Mouse (Mus musculus) G1E (cell line): ENCODE measurements around the gene Map3k15. TPM values are rescaled to one million over a fixed set of nuclear protein-coding genes. Genes with fewer than 3 reads are reported as not detected.

Source experiments
- ATAC-seq: 2 replicates; pipeline ENCODE4 v1.8.0; 2016; ENCODE audit warnings: mild to moderate bottlenecking; ENCODE audit not compliant: insufficient number of reproducible peaks, poor library complexity, low FRiP score, severe bottlenecking; ENCODE audit errors: extremely low read depth
- DNase-seq: peaks from one replicate; pipeline ENCODE4 v3.0.0; 2012; ENCODE audit warnings: low spot score
- H3K27me3 ChIP-seq: 2 replicates; pipeline ENCODE4 v1.6.1; 2012; ENCODE audit warnings: mild to moderate bottlenecking, low read length, inconsistent platforms; ENCODE audit not compliant: insufficient read depth
- H3K36me3 ChIP-seq: replicated peaks from 2 replicates; pipeline ENCODE3; 2012; ENCODE audit warnings: mild to moderate bottlenecking, inconsistent platforms
- H3K4me1 ChIP-seq: 2 replicates; pipeline ENCODE4 v1.6.1; 2012; ENCODE audit warnings: low read depth, low read length, inconsistent platforms, mixed read lengths; ENCODE audit not compliant: insufficient read depth
- H3K4me3 ChIP-seq: 2 replicates; pipeline ENCODE4 v1.5.1; 2012; ENCODE audit warnings: low read depth, mild to moderate bottlenecking, inconsistent platforms, low read length, moderate library complexity, mixed read lengths
- H3K9me3 ChIP-seq: replicated peaks from 2 replicates; pipeline ENCODE4 v1.6.1; 2012; ENCODE audit warnings: inconsistent platforms
- CTCF ChIP-seq: IDR thresholded peaks from 2 replicates; pipeline ENCODE4 v1.5.1; 2012; ENCODE audit warnings: low read depth, low read length, inconsistent platforms, mixed read lengths
- GATA1 ChIP-seq: IDR thresholded peaks from 2 replicates; pipeline ENCODE4 v1.6.1; 2012; ENCODE audit warnings: borderline replicate concordance, low read length, inconsistent platforms, mixed read lengths
- GATA2 ChIP-seq: IDR thresholded peaks from 2 replicates; pipeline ENCODE4 v1.6.1; 2012; ENCODE audit warnings: low read depth, low read length, inconsistent platforms, borderline replicate concordance
- POLR2AphosphoS5 ChIP-seq: IDR thresholded peaks from 2 replicates; pipeline ENCODE4 v1.6.1; 2012; ENCODE audit warnings: low read depth, low read length, inconsistent platforms; ENCODE audit not compliant: insufficient replicate concordance
- TAL1 ChIP-seq: conservative IDR thresholded peaks from 2 replicates; pipeline ENCODE4 v1.6.1; 2012; ENCODE audit warnings: low read depth, low read length, inconsistent platforms, mixed read lengths
- polyA plus RNA-seq: library from polyadenylated mRNA; stranded (reverse); fragments of >175 nt; gene quantifications from 2 replicates; pipeline ENCODE4 v1.2.3, GENCODE M21; 2012
- total RNA-seq, 2 experiments: library from RNA; stranded (forward) in 1 of 2; stranded (reverse) in 1 of 2; fragments of 200-1000 nt in 1 of 2; fragments of >200 nt in 1 of 2; fragmentation: Nextera tagmentation in 1 of 2; gene quantifications; 2 replicates each; pipeline ENCODE4 v1.2.3; 2014 to 2017

Map3k15 gene
- total and polyA plus RNA-seq, 3 experiments: 0.33 TPM; not detected in 2

DNA sequence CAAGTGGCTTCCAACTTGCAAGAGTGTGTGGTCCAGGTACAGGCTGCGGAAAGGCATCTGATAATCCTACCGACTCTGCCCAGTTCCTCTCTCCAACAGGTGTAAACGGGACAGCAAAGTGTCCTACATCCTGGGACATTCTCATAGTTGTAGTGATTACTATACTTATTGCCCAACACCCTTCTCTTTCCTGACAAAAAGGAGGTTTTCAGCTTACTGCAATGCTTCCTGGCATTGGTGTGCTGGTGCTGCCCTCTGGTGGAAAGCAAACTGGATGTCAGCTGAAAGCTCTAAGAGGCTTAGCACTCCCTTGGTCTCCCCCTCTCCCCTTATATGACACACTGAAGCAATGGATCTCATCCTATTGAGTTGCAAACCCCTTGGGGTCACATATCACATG lies 128.4 kb downstream of the Map3k15 start:
- peaks cover 40% of the 10 kb centered on the region for H3K36me3 ChIP-seq
- no peaks in the 10 kb centered on the region for H3K27me3 ChIP-seq
- DNase-seq: peak; percentile 24
- H3K9me3 ChIP-seq: no peaks in the 10 kb centered on the region
- H3K4me1 ChIP-seq: peaks cover 32% of the 10 kb centered on the region
- 0 out of 2 replicates have a peak, but pooled peaks have one; percentile 17 for ATAC-seq
- no peak overlapping the region; the same call in 1 of the 2 replicates for H3K4me3 ChIP-seq
- TF ChIP-seq CTCF: peak; percentile 41; the same call in 1 of the 2 replicates
- no peak for TF ChIP-seq TAL1

DNA sequence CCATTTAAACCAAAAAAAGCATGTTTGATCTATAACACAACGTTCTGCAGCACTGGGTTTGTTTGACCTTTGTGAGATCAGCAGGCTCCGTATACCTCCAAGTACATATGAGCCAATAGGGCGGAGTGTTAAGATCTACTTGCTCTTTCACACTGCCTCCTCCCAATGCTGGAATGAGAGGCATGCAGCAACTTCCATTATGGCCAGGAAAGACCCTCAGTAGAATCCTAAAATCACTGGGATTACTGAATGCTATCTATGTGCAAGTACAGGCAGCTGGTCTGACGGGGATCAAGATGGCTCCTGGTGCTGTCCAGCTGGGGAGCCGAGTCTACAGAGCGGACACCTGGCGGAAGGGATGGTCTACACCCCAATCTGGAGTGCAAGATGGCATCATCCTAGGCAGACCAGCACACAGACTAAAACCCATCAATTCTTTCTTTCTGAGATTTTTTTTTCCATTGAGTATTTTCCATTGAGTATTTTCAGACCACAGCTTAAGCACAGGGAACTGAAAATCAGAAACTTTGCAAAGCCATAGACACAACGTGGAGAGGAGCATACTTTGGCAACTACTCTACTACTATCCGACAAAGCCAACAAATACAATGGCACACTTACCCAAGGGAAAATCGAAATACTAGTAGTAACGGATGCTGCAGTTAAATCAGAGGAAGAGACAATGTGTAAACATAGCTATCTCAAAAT lies 146.1 kb downstream of the Map3k15 start:
- H3K27me3 ChIP-seq: no peaks in the 10 kb centered on the region
- DNase-seq: no peak
- peaks cover 8% of the 10 kb centered on the region; the same call in 1 of the 2 replicates for H3K4me1 ChIP-seq
- peaks cover 44% of the 10 kb centered on the region for H3K36me3 ChIP-seq
- no peak overlapping the region for H3K4me3 ChIP-seq
- TF ChIP-seq GATA2 (no peak), CTCF (no peak), GATA1 (no peak), POLR2AphosphoS5 (no peak), TAL1 (no peak)
- no peak for ATAC-seq
- H3K9me3 ChIP-seq: no peaks in the 10 kb centered on the region

DNA sequence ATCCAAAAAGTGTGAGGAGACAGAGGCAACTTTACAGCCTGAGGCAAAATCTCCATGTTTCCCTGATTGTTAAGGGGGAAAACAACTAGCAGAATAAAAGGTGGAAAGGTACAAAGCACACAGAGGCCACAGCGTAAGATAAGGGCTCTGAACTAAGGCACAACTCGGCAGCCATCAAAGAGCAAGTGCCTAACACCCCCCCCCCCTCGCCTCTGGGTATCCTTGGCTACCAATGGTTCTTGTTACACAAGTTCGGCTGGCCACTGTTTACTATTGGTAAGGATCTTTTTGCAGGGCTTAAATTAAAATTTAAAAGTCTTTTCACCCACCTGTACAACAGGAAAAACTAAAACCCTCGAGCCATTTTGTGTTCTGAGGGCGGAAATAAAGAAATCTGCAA lies 147.5 kb downstream of the Map3k15 start:
- no peak for TF ChIP-seq GATA2
- no peak for TF ChIP-seq TAL1
- TF ChIP-seq POLR2AphosphoS5: no peak
- TF ChIP-seq GATA1: no peak
- TF ChIP-seq CTCF: no peak
- Histone ChIP-seq H3K36me3 (peaks cover 30% of the 10 kb centered on the region), H3K4me1 (peaks cover 8% of the 10 kb centered on the region; the same call in 1 of the 2 replicates), H3K4me3 (peak overlapping the region; percentile 16; the same call in 1 of the 2 replicates), H3K9me3 (no peaks in the 10 kb centered on the region), H3K27me3 (no peaks in the 10 kb centered on the region)
- ATAC-seq: no peak
- DNase-seq: no peak

DNA sequence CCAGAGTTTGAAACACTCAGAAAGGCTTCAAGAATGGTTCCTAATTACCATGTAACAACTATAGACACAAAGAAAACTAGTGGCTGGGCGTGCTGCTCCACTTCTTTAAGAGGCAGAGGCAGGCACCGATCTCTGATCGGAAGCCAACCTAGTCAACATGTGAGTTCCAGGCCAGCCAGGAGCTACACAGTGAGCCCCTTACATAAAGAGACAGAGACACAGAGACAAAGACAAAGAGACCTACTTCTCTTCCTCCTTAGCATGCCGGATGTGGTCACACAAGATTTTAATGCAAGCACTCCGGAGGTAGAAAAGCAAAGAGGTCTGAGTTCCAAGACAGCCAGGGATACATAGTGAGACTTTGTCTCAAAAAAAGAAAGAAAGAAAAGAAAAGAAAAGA lies 147.9 kb downstream of the Map3k15 start:
- Histone ChIP-seq H3K9me3 (no peaks in the 10 kb centered on the region), H3K4me3 (peak overlapping the region; percentile 48; the same call in 1 of the 2 replicates), H3K36me3 (peaks cover 26% of the 10 kb centered on the region), H3K27me3 (no peaks in the 10 kb centered on the region), H3K4me1 (peaks cover 8% of the 10 kb centered on the region; the same call in 1 of the 2 replicates)
- no peak for DNase-seq
- ATAC-seq: no peak
- TF ChIP-seq TAL1: no peak
- no peak for TF ChIP-seq GATA1
- TF ChIP-seq POLR2AphosphoS5: no peak
- no peak for TF ChIP-seq GATA2
- no peak for TF ChIP-seq CTCF

DNA sequence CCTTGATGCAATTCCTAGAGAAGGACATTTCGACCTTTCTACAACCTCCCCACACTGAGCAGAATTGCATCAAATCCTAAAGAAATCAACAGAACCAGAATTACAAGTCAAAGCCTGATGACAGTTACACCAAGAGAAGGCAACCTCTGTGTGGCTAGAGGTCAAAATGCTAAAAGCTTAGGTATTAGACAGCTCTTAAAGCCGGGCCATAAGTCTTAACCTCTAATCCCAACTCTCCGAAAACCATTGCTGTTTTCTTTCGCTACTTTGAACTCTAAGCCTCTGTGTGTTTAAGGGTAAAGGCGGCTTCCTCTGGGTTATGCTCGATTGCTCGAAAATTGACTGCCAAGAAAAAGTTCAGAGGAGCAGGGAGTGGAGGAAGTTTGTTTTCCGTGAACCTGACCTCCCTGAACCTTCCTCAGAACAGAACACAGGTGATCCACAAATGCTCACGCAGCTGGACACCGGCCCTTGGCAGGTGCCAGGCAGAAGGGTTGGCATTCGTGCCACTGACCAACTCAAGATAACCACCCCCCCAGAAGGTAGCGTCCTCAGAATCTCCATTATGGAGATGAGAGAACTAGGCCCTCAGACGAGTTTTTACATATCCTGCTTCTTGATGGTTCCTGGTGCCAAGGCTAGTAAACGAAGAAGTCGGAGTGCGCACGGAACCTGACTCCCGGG lies 149.1 kb downstream of the Map3k15 start:
- peaks cover 6% of the 10 kb centered on the region; the same call in 1 of the 2 replicates for H3K4me1 ChIP-seq
- no peak for ATAC-seq
- H3K27me3 ChIP-seq: no peaks in the 10 kb centered on the region
- no peak for DNase-seq
- no peaks in the 10 kb centered on the region for H3K9me3 ChIP-seq
- peaks cover 15% of the 10 kb centered on the region for H3K36me3 ChIP-seq
- peak overlapping the region; percentile 78 for H3K4me3 ChIP-seq
- TF ChIP-seq GATA1 (no peak), TAL1 (no peak), CTCF (no peak), GATA2 (no peak), POLR2AphosphoS5 (no peak)

DNA sequence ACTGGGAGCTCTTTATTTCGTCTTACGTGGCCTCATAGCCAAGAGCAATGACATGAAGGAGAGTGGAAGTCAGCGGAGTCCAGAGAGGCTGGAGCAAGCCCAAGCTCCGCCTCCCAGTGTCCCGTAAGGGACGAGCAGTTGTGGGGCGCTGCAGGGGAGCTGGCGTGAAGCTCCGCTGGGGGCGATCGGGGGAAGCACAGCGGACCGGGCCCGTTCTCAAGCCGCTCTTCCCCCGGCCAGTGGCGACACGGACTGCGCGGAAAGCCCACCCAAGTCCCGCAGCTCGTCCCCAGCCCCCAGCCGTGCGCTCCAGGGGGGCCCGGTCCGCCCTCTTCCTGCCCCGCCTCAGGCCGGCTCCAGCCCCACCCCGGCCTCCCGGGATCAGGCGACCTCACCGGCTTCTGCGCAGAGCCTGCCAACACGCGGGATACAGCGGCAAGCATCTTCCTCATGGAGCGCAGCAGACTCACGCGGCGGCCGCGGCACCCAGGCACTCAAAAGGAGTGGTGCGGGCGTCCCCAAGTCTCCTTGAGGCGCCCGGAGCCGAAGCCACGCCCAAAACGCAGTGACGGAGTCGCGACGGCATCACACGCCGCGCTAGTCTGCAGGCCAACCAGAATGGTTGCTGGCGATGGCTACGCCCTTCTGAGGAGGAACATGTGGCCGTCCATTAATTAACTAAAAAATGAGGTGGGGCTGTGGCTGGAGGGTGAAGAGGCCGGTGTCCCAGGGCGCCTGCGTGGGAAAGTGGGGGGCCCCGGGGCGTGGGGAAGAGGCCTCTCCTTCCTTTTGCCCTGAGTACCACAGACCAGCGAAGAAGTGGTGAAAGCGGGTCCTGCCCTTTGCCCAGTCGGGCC lies 149.9 kb downstream of the Map3k15 start, which contains the start of gene Pdha1:
TSS of gene Pdha1 (minus strand) at position 553 of the 857 bp plus-strand sequence.
- ATAC-seq (peak; percentile 96), DNase-seq (peak; percentile 77)
- H3K27me3 ChIP-seq: no peaks in the 10 kb centered on the region
- peak within 1 kb of the TSS; percentile 78 for H3K4me3 ChIP-seq
- no peaks in the 10 kb centered on the region for H3K9me3 ChIP-seq
- no peak for TF ChIP-seq CTCF
- no peak for TF ChIP-seq GATA2
- TF ChIP-seq POLR2AphosphoS5: no peak
- no peak for TF ChIP-seq GATA1
- TF ChIP-seq TAL1: no peak
- H3K4me1 ChIP-seq: peaks cover 5% of the 10 kb centered on the region; the same call in 1 of the 2 replicates
- peaks cover 10% of the 10 kb centered on the region for H3K36me3 ChIP-seq
